Mouse (Mus musculus) hindbrain, postnatal 0 days (tissue): ENCODE data around the gene Pgm5. TPM values are rescaled to one million over a fixed set of nuclear protein-coding genes. Genes with fewer than 3 reads are reported as not detected.

Source experiments
- ATAC-seq: fragments of 200-750 bp; cut with Nextera tagmentation; 2 replicates; pipeline ENCODE4 v1.8.0; 2017; ENCODE audit warnings: mild to moderate bottlenecking, moderate TSS enrichment, moderate library complexity
- DNase-seq: peaks from one replicate; pipeline ENCODE4 v3.0.0-alpha.2; 2015; ENCODE audit warnings: low spot score
- H3K27ac ChIP-seq: fragments of 300-500 bp; sonication (generic); 2 replicates; pipeline ENCODE4 v1.5.1; 2014; ENCODE audit warnings: mild to moderate bottlenecking
- H3K27me3 ChIP-seq: fragments of 300-500 bp; sonication (generic); 2 replicates; pipeline ENCODE4 v1.6.1; 2014; ENCODE audit warnings: low read length, mixed read lengths; ENCODE audit not compliant: insufficient read depth
- H3K36me3 ChIP-seq: fragments of 300-500 bp; sonication (generic); 2 replicates; pipeline ENCODE4 v1.6.1; 2014; ENCODE audit warnings: low read length, mixed read lengths; ENCODE audit not compliant: insufficient read depth
- H3K4me1 ChIP-seq: fragments of 300-500 bp; sonication (generic); 2 replicates; pipeline ENCODE4 v1.6.1; 2014; ENCODE audit warnings: antibody characterized with exemption, low read length, mixed read lengths; ENCODE audit not compliant: insufficient read depth
- H3K4me2 ChIP-seq: fragments of 300-500 bp; sonication (generic); 2 replicates; pipeline ENCODE4 v1.6.1; 2014; ENCODE audit warnings: low read depth, mild to moderate bottlenecking, low read length, moderate library complexity, mixed read lengths
- H3K4me3 ChIP-seq: fragments of 300-500 bp; sonication (generic); 2 replicates; pipeline ENCODE4 v1.5.1; 2014; ENCODE audit warnings: low read length
- H3K9ac ChIP-seq: fragments of 300-500 bp; sonication (generic); replicated peaks from 2 replicates; pipeline ENCODE4 v1.6.1; 2014; ENCODE audit warnings: mild to moderate bottlenecking, low read length, moderate library complexity, mixed read lengths
- H3K9me3 ChIP-seq: fragments of 300-500 bp; sonication (generic); 2 replicates; pipeline ENCODE4 v1.6.1; 2016; ENCODE audit warnings: low read length, mixed read lengths
- CTCF ChIP-seq: IDR thresholded peaks from 2 replicates; pipeline ENCODE4 v1.5.1; 2016; ENCODE audit warnings: antibody characterized with exemption, control low read depth, low read depth
- WGBS: fragments of 180-500 bp; shearing (Covaris S2); extraction: QIAGEN DNeasy Blood & Tissue Kit; methylation state at CpG from one replicate; pipeline ENCODE4 v1.1.7; 2014; 5-methylcytosine and 5-hydroxymethylcytosine counted together
- polyA plus RNA-seq: library from polyadenylated mRNA; unstranded; fragments of >200 nt; fragmentation: Nextera tagmentation; extraction: Ambion mirVana; gene quantifications from 2 replicates; pipeline ENCODE4 v1.2.1, GENCODE M21; 2015
- total RNA-seq: library from RNA; depleted of rRNA; stranded (reverse); fragments of >200 nt; gene quantifications from 2 replicates; pipeline ENCODE4 v1.2.3, GENCODE M21; 2014

The Pgm5 gene
- total and polyA plus RNA-seq, 2 experiments from 2014 or later = 2.1 to 33.3 TPM

GRCm38 (mm10) chr19:24652342-24653019, 209.2 kb downstream of the Pgm5 start:
- Histone ChIP-seq H3K9ac (no peak overlapping the region), H3K36me3 (no peaks in the 10 kb centered on the region), H3K4me1 (no peaks in the 10 kb centered on the region), H3K9me3 (no peaks in the 10 kb centered on the region), H3K27me3 (no peaks in the 10 kb centered on the region), H3K27ac (0 out of 2 replicates have a peak overlapping the region, but pooled peaks have one; percentile 37), H3K4me3 (no peak overlapping the region), H3K4me2 (no peak overlapping the region)
- DNase-seq (peak; percentile 28), ATAC-seq (peak; percentile 61; the same call in 1 of the 2 replicates)
- no peak for TF ChIP-seq CTCF
- WGBS = 31% methylated on average over 6 of the region's 6 CpGs

GRCm38 (mm10) chr19:24651595-24651994, 210.1 kb downstream of the Pgm5 start:
- Histone ChIP-seq H3K4me1 (no peaks in the 10 kb centered on the region), H3K36me3 (no peaks in the 10 kb centered on the region), H3K4me3 (no peak overlapping the region), H3K9ac (no peak overlapping the region), H3K9me3 (no peaks in the 10 kb centered on the region), H3K27me3 (no peaks in the 10 kb centered on the region), H3K4me2 (no peak overlapping the region), H3K27ac (no peak overlapping the region)
- 39% methylated on average over 2 of the region's 2 CpGs for WGBS
- ATAC-seq (no peak), DNase-seq (no peak)
- TF ChIP-seq CTCF = no peak

- H3K27ac ChIP-seq = no peak overlapping the region
- H3K4me3 ChIP-seq = no peak overlapping the region
- WGBS = 66% methylated on average over 8 of the region's 8 CpGs
- ATAC-seq = no peak
- no peaks in the 10 kb centered on the region for H3K9me3 ChIP-seq
- H3K4me1 ChIP-seq = no peaks in the 10 kb centered on the region
- H3K27me3 ChIP-seq = no peaks in the 10 kb centered on the region
- no peaks in the 10 kb centered on the region for H3K36me3 ChIP-seq
- DNase-seq = no peak
- no peak overlapping the region for H3K4me2 ChIP-seq
- TF ChIP-seq CTCF = no peak
- H3K9ac ChIP-seq = no peak overlapping the region
Observed at GRCm38 (mm10) chr19:24650428-24650827, 211.2 kb downstream of the Pgm5 start.

- no peak for ATAC-seq
- WGBS = 91% methylated on average over 8 of the region's 8 CpGs
Observed at GRCm38 (mm10) chr19:24648016-24648415, 213.6 kb downstream of the Pgm5 start.

GRCm38 (mm10) chr19:24646162-24646829, 215.4 kb downstream of the Pgm5 start:
- DNase-seq = no peak

More at GRCm38 (mm10) chr19:24648016-24648415, 213.6 kb downstream of the Pgm5 start:
- no peak overlapping the region for H3K9ac ChIP-seq
- no peak overlapping the region for H3K4me2 ChIP-seq
- H3K27me3 ChIP-seq = no peaks in the 10 kb centered on the region
- H3K36me3 ChIP-seq = no peaks in the 10 kb centered on the region
- no peak for DNase-seq
- TF ChIP-seq CTCF = no peak
- no peak overlapping the region for H3K4me3 ChIP-seq
- no peaks in the 10 kb centered on the region for H3K4me1 ChIP-seq
- no peaks in the 10 kb centered on the region for H3K9me3 ChIP-seq
- H3K27ac ChIP-seq = no peak overlapping the region

GRCm38 (mm10) chr19:24644971-24645370, 216.7 kb downstream of the Pgm5 start:
- Histone ChIP-seq H3K9me3 (no peaks in the 10 kb centered on the region), H3K4me1 (no peaks in the 10 kb centered on the region), H3K27me3 (no peaks in the 10 kb centered on the region), H3K4me3 (no peak overlapping the region), H3K27ac (no peak overlapping the region), H3K36me3 (no peaks in the 10 kb centered on the region), H3K9ac (no peak overlapping the region), H3K4me2 (no peak overlapping the region)
- TF ChIP-seq CTCF = no peak
- no peak for DNase-seq
- WGBS = 77% methylated on average over 10 of the region's 10 CpGs
- ATAC-seq = no peak

More at GRCm38 (mm10) chr19:24646162-24646829, 215.4 kb downstream of the Pgm5 start:
- H3K4me1 ChIP-seq = no peaks in the 10 kb centered on the region
- 74% methylated on average over 8 of the region's 8 CpGs for WGBS
- H3K4me2 ChIP-seq = no peak overlapping the region
- no peak overlapping the region for H3K27ac ChIP-seq
- TF ChIP-seq CTCF = no peak
- H3K36me3 ChIP-seq = no peaks in the 10 kb centered on the region
- no peaks in the 10 kb centered on the region for H3K9me3 ChIP-seq
- no peak overlapping the region for H3K4me3 ChIP-seq
- H3K9ac ChIP-seq = no peak overlapping the region
- no peaks in the 10 kb centered on the region for H3K27me3 ChIP-seq
- no peak for ATAC-seq

- no peaks in the 10 kb centered on the region for H3K36me3 ChIP-seq
- whole genome bisulfite sequencing = 89% methylated on average over 6 of the region's 6 CpGs
- no peaks in the 10 kb centered on the region for H3K9me3 ChIP-seq
- no peak overlapping the region for H3K4me2 ChIP-seq
- no peaks in the 10 kb centered on the region for H3K4me1 ChIP-seq
- DNase-seq (no peak), ATAC-seq (no peak)
- H3K27me3 ChIP-seq = no peaks in the 10 kb centered on the region
- TF ChIP-seq CTCF = no peak
- H3K4me3 ChIP-seq = no peak overlapping the region
- H3K9ac ChIP-seq = no peak overlapping the region
- no peak overlapping the region for H3K27ac ChIP-seq
Observed at GRCm38 (mm10) chr19:24640982-24641381, 220.7 kb downstream of the Pgm5 start.
